Mouse (Mus musculus) G1E (cell line): ENCODE results near the gene Gm17657.

Experiments
- CTCF ChIP-seq: IDR thresholded peaks from 2 replicates; pipeline ENCODE4 v1.5.1; 2012; ENCODE audit warnings: low read depth, low read length, inconsistent platforms, mixed read lengths
- GATA1 ChIP-seq: IDR thresholded peaks from 2 replicates; pipeline ENCODE4 v1.6.1; 2012; ENCODE audit warnings: borderline replicate concordance, low read length, inconsistent platforms, mixed read lengths
- GATA2 ChIP-seq: IDR thresholded peaks from 2 replicates; pipeline ENCODE4 v1.6.1; 2012; ENCODE audit warnings: low read depth, low read length, inconsistent platforms, borderline replicate concordance
- POLR2AphosphoS5 ChIP-seq: IDR thresholded peaks from 2 replicates; pipeline ENCODE4 v1.6.1; 2012; ENCODE audit warnings: low read depth, low read length, inconsistent platforms; ENCODE audit not compliant: insufficient replicate concordance
- TAL1 ChIP-seq: conservative IDR thresholded peaks from 2 replicates; pipeline ENCODE4 v1.6.1; 2012; ENCODE audit warnings: low read depth, low read length, inconsistent platforms, mixed read lengths

GRCm38 (mm10) chr17:29473466-29473865, 76.0 kb downstream of the Gm17657 start:
- TF ChIP-seq CTCF, result no peak
- TF ChIP-seq GATA1, result no peak
- TF ChIP-seq TAL1, result no peak
- TF ChIP-seq POLR2AphosphoS5, result no peak
- TF ChIP-seq GATA2, result no peak
